Mouse (Mus musculus): Measurements from ENCODE around the gene 1700113H08Rik.

DNA sequence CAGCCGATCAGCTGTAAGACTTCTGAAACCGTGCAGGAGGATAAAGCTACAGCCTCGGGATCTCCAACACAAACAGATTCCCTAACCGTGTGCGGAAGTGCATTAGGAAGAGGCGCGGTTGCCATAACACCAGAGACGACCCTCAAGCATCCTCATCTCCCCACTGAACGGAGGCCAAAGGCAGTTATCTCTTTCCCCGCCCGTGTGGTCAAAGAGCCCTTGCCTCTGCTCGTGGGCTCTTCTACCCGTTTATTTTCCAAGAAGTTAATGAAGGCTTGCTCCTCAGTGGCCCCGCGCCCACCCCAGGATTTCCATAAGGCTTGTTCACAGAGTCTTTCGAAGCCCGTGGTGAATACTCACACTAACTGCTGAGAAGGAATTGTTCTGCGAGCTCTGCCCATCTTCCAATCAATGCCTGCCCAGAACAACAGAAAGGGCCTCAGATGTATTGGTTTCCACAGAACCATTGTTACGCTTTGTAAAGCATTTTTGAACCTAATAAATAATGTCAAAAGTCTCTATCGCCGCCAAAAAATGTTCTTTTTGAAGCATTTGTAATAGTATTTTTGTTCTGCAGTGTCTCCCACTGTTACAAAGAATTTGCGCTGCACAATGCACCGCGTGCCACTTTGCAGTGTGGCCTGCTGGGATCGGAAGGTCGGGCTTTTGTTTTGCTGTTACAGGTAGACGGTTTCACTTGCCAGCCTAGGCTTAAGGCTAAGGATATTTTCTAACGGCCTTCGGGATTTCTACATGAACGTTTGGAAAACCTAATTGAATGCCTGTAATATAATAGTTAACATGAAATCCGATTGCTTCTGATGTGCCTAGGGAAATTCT lies 172.4 kb downstream of the 1700113H08Rik start:
- no peak for TF ChIP-seq GATA1 (IDR thresholded peaks at IDR 0.05; ENCODE audit: low read length)
- TF ChIP-seq TAL1 (IDR thresholded peaks at IDR 0.05; ENCODE audit: low read length): no peak
